Mouse (Mus musculus) ES-E14 (cell line): ENCODE measurements around the gene Uqcc1.

Experiments used
- CHD2 ChIP-seq: IDR thresholded peaks from 2 replicates; pipeline ENCODE4 v1.6.1; 2014; ENCODE audit warnings: mild to moderate bottlenecking, low read depth, low read length, inconsistent platforms
- HCFC1 ChIP-seq: IDR thresholded peaks from 2 replicates; pipeline ENCODE4 v1.6.1; 2012; ENCODE audit warnings: low read length, inconsistent platforms, borderline replicate concordance; ENCODE audit not compliant: insufficient read depth
- MAFK ChIP-seq: IDR thresholded peaks from 2 replicates; pipeline ENCODE4 v1.6.1; 2014; ENCODE audit warnings: mild to moderate bottlenecking, low read depth, low read length, inconsistent platforms; ENCODE audit not compliant: insufficient read depth
- ZC3H11A ChIP-seq: IDR thresholded peaks from 2 replicates; pipeline ENCODE4 v1.6.1; 2012; ENCODE audit warnings: low read depth, mild to moderate bottlenecking, inconsistent platforms, low read length, borderline replicate concordance
- ZNF384 ChIP-seq: IDR thresholded peaks from 2 replicates; pipeline ENCODE4 v1.6.1; 2012; ENCODE audit warnings: low read depth, low read length, inconsistent platforms

- TF ChIP-seq ZC3H11A (no peak), CHD2 (no peak), HCFC1 (no peak), MAFK (no peak), ZNF384 (no peak)
These were observed 131.5 kb downstream of the Uqcc1 start for GRCm38 (mm10) chr2:155798613-155799012.
